Mouse (Mus musculus): ENCODE results near the gene Dedd2. TPM values are rescaled to one million over a fixed set of nuclear protein-coding genes. Genes with fewer than 3 reads are reported as not detected.

Dedd2 gene
- polyA plus RNA-seq, 1 experiment from 2014 or later: 18.1 TPM

DNA sequence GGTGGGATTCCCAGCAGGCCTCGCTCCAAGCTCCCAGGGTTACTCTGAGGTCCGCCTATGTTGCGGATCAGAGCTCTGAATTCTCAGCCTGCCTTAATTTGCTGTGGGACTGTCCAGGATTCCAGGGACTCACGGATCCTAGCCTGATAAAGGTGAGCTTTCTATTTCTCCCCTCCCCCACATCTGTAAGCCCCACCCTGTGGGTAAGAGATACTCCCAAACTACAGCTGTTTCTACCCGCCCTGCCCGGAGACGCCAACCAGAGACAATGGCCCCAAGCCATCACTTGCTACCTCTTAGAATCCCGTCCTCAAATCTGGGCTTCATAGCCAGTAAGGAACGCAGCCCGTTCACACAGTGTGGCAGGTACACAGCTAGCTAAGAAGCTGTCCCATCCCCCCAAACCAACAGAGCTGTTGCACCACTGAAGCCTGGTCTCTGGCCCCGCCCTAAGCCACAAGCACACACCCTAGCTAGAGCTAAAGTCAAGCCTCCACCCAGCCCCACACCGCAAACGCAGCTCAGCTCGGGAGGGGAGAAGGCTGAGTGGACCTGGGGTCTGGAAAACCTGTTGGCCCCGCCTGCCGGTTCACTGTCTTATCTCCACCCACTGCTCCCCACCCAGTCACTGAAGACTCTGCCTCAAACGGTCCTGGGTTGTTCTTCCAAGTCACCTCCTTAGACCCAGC is 64.8 kb downstream of the Dedd2 start:
- POLR2A ChIA-PET: no interaction called here
- no peak for ATAC-seq
- H3K27me3 ChIP-seq: peaks cover 59% of the 10 kb centered on the region
- TF ChIP-seq CTCF (IDR thresholded peaks at IDR 0.05): no peak
- CTCF ChIA-PET: interaction anchor here (1.1 to 1.4 kb wide), 2 partner anchors 32 to 49 kb away, joined by 3 read pairs; no protein-coding TSS in a partner anchor
- DNase-seq (ENCODE audit: low read depth, low spot score): no peak
- in situ Hi-C loops (cut with MboI; ENCODE audit: low pct_unique_long_range_greater_than_20kb): no loop called here

DNA sequence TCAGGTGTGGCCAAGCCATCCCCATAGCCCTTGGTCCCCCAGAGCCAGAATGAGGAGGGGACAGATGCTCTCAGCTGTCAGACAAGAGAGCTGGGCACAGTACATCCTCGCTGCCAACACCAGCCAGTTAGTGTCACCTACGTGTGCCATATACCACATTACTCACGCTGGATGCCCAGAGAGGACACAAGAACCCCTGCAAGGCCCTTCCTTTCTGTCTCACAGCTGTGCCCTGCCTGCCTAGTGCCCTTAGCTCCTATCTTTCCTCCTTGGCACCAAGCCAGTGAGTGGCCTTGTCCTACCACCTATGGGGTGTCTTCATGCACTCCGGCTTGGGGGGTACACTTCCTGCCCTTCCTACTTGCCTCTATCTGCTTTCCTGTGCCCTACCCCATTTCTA is 65.8 kb downstream of the Dedd2 start:
- ChIA-PET CTCF (interaction anchor here (1.1 kb wide), 1 partner anchor 48 kb away, joined by 3 read pairs; no protein-coding TSS in a partner anchor), POLR2A (no interaction called here)
- ATAC-seq (no peak), DNase-seq (ENCODE audit: low read depth, low spot score) (no peak)
- peaks cover 62% of the 10 kb centered on the region for H3K27me3 ChIP-seq
- TF ChIP-seq CTCF (IDR thresholded peaks at IDR 0.05): no peak
- in situ Hi-C loops (cut with MboI; ENCODE audit: low pct_unique_long_range_greater_than_20kb): no loop called here

DNA sequence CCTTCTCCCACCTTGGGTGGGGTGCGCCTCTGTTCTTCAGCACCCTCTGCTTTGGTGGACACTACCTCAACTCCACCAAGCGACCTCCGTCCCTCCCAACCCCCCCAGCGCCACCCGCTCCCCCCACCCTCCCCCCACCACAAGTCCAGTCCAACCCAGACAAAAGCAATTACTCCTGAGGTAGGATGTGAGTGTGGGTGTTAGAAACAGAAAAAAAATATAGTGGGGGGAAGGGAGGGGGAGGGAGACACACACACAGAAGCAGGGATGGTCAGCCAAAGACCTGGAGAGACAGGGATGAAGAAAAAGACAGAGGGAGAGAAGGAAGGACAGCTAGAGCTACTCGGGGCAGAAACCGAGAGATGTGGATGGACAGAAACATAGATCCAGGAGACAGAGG is 66.6 kb downstream of the Dedd2 start:
- peaks cover 55% of the 10 kb centered on the region for H3K27me3 ChIP-seq
- no peak for TF ChIP-seq CTCF (IDR thresholded peaks at IDR 0.05)
- DNase-seq (ENCODE audit: low read depth, low spot score) (no peak), ATAC-seq (no peak)
- in situ Hi-C loops (cut with MboI; ENCODE audit: low pct_unique_long_range_greater_than_20kb): no loop called here
- ChIA-PET POLR2A (no interaction called here), CTCF (no interaction called here)

DNA sequence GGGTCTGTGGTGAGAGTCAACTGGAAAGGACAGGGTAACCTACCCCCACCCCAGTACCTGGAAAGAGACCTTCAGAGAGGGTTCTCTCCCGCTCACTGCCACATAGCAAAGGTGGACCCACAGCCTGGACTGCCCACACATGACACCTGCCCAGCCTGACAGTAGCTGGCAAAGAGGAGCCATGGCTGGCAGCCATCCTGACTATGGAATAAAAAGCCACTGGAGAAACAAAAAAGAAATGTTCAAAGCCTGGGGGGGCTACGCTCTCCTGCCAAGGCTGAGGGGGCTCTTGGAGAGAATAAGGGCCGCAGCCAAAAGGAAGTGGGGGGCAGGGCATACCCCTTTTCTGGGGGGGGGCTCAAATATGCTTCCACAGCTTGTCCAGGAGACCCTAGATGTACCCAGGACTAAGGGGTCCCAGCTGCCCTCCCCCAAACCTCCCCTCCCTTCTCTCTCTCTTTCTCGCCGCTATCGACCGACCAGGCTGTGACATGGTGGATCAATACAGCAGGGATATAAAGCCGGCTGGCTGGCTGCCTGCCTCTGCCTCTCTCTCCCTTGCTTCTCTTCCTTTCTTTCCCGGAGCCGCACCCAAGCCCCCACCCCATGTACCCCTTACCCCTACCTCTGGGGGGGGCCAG is 68.4 kb downstream of the Dedd2 start:
- DNase-seq (ENCODE audit: low read depth, low spot score): no peak
- CTCF ChIA-PET: no interaction called here
- POLR2A ChIA-PET: interaction anchor here (0.5 kb wide), 1 partner anchor 276 kb away, joined by 3 read pairs; no protein-coding TSS in a partner anchor
- in situ Hi-C loops (cut with MboI; ENCODE audit: low pct_unique_long_range_greater_than_20kb): no loop called here
- ATAC-seq: no peak
- H3K27me3 ChIP-seq: peaks cover 59% of the 10 kb centered on the region
- TF ChIP-seq CTCF (IDR thresholded peaks at IDR 0.05): no peak

DNA sequence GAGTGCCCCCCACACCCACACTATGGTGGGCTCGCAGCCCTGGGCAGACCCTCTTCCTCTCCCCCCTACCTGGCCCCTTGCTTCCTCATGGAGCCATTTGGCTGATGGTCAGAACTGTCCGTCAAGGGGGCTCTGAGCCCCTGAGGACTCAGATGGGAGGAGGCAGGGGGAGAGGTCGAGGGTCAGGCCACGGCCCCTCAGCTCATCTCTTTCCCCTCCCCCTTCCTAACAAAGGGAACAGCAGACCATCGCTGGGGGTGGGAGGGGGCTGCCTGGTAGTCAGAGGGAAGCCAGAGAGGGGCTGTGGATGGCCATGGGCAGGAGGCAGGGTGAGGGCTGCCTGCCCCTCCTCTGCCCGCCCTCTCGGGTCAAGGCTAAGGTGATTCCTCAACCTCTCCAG is 69.4 kb downstream of the Dedd2 start:
- peaks cover 50% of the 10 kb centered on the region for H3K27me3 ChIP-seq
- DNase-seq (ENCODE audit: low read depth, low spot score): no peak
- ChIA-PET POLR2A (no interaction called here), CTCF (no interaction called here)
- in situ Hi-C loops (cut with MboI; ENCODE audit: low pct_unique_long_range_greater_than_20kb): no loop called here
- no peak for TF ChIP-seq CTCF (IDR thresholded peaks at IDR 0.05)
- no peak for ATAC-seq

DNA sequence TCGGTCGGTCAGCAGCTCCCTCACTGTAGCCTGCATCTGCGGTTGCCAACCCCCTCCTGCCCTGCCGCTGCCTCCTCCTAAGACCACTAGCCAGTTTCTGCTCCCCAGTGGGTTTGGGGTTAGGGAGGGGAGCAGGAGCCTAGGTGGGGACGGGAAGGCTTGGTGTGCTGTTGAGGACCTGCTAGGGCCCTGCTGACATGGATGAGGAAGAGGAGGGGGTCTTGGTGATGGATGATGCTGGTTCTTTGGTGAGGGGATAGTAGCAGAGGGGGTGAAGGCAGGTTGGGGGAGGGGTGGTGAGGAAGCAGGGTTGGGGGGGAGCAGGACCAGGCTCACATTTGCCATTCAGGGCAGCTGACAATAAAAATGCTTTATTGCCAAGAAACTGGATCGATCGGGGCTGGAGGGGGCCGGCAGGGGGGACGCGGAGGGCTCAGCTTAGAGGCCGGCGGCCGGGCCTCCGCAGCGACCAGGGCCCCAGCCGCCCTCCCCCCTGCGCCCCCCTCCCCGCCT is 70.2 kb downstream of the Dedd2 start:
- TF ChIP-seq CTCF (IDR thresholded peaks at IDR 0.05): no peak
- peaks cover 42% of the 10 kb centered on the region for H3K27me3 ChIP-seq
- ChIA-PET POLR2A (interaction anchor here (0.6 kb wide), 1 partner anchor 96 kb away, joined by 3 read pairs; no protein-coding TSS in a partner anchor), CTCF (no interaction called here)
- DNase-seq (ENCODE audit: low read depth, low spot score) (no peak), ATAC-seq (no peak)
- in situ Hi-C loops (cut with MboI; ENCODE audit: low pct_unique_long_range_greater_than_20kb): no loop called here

Other genes starting within 250 kb of the Dedd2 start
- gene Rabac1, start 247.9 kb downstream of the Dedd2 start, polyA plus RNA-seq (2021): 211 TPM
- gene Atp1a3, start 214.7 kb downstream of the Dedd2 start, polyA plus RNA-seq (2021): 0.05 TPM
- gene Grik5, start 148.3 kb downstream of the Dedd2 start, polyA plus RNA-seq (2021): 49.5 TPM
- gene Zfp574, start 148.0 kb downstream of the Dedd2 start, polyA plus RNA-seq (2021): 30.0 TPM
- 0.09 TPM for gene Pou2f2, start 40.9 kb downstream of the Dedd2 start, polyA plus RNA-seq (2021)
- gene Zfp526, start 810 bp upstream of the Dedd2 start, polyA plus RNA-seq (2021): 7.6 TPM
- gene Gsk3a, start 17.2 kb upstream of the Dedd2 start, polyA plus RNA-seq (2021): 93.7 TPM
- 45.9 TPM for gene Erf, start 30.1 kb upstream of the Dedd2 start, polyA plus RNA-seq (2021)
- 138 TPM for gene Cic, start 47.1 kb upstream of the Dedd2 start, polyA plus RNA-seq (2021)
- 157 TPM for gene Pafah1b3, start 77.4 kb upstream of the Dedd2 start, polyA plus RNA-seq (2021)
- 0.18 TPM for gene Prr19, start 80.8 kb upstream of the Dedd2 start, polyA plus RNA-seq (2021)
- gene Tmem145, start 85.5 kb upstream of the Dedd2 start, polyA plus RNA-seq (2021): 1.7 TPM
- 105 TPM for gene Megf8, start 96.5 kb upstream of the Dedd2 start, polyA plus RNA-seq (2021)
- not detected for gene Cnfn, start 149.1 kb upstream of the Dedd2 start, polyA plus RNA-seq (2021)
- 13.2 TPM for gene Lipe, start 178.1 kb upstream of the Dedd2 start, polyA plus RNA-seq (2021)
- gene Cxcl17, start 192.3 kb upstream of the Dedd2 start, polyA plus RNA-seq (2021): 0.10 TPM

All from Patski (cell line).